Mouse (Mus musculus) embryonic stem cell, embryonic (primary cell): ENCODE results near the gene Klra10.
"Not testable (repeated sequence)": the region's sequence is repeated elsewhere in the genome, so short reads cannot be mapped to it uniquely, and the experiment has no call there.

Source experiments
- CTCF ChIA-PET, 4 experiments: fragments of 300-600 bp in 2 of 4; fragments of 350-600 bp in 2 of 4; sonication (Branson Sonifier 250); formaldehyde crosslinking; loops; one replicate each; lab custom pipeline; 2022; ENCODE audit warnings: inconsistent platforms in 2 of 4; lab: Charles Lee
- POLR2A ChIA-PET, 4 experiments: fragments of 300-600 bp in 2 of 4; fragments of 350-600 bp in 2 of 4; sonication (Branson Sonifier 250); formaldehyde crosslinking; loops; one replicate each; lab custom pipeline; 2022; ENCODE audit warnings: antibody characterized with exemption in 4 of 4, inconsistent platforms in 1 of 4; lab: Charles Lee

Klra10 gene

DNA sequence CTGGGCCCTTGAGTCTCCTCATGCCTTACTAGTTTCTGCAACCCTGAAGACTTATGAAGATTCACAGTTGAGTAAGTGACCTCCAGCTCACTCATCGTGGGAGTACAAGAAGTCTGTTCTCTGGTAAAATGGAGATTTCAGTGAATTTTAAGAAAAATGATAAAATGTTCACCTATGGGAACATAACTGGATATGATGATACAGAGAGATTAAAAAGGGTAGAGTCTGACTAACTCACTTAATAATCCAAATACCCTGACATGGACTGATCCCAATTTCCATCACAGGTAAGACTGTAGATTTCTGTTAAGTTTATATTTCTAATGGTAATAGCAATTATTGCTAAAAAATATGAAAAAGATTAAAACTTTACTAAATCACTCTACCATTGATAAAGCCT lies at the start of gene Klra10:
TSS of gene Klra10 (minus strand) at position 101 of the 400 bp plus-strand sequence.
- CTCF ChIA-PET, POLR2A ChIA-PET: not testable (repeated sequence)

DNA sequence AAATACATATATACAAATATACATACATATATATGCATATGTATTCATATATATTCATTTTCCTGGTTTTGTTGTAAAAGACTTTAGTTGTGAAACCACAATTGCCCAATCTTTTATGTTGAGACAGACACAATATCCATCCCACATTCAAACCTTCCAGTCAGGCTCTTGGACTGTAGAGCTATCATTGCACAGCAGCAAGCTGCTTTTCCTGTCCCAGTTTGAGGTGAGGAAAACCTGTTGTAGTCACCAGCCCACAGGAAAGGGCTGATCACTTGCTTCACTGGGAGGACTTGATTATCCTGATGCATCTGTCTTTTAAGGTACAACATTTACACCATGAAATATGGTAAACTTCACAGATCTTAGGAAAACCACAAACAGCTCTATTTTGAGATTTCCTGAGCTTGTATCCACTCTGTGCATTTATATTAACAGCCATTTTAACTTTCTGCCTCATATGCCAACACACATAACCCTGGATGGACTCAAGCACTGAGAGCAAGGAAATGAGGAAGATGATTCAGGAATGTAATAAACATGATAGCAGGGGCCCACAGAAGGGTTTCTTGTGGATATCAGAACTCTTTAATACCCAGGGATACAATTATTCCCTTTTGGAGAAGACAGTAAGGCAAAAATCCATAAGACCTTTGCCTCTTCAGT lies 6.4 kb upstream of the Klra10 start:
- POLR2A ChIA-PET = no interaction called here
- CTCF ChIA-PET = no interaction called here

DNA sequence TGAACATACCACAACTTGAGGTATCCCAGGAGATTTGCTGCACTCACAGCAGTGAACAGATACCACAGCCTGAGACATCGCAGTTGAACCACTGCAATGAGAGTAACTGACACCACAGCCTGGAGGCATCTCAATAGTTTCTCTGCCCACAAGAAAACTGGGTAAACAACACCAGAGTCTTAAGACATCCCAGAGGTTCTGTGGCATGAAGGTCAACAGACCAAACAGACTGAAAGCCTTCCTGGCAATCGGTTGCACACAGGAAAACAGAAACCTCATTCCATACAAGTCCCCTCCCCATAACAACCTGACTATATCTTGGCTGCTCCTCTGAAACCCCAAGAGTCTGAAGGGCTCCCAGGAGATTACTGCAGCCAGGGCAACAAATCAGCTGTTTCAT lies 26.4 kb downstream of the Klra10 start:
- ChIA-PET POLR2A (no interaction called here), CTCF (no interaction called here)

DNA sequence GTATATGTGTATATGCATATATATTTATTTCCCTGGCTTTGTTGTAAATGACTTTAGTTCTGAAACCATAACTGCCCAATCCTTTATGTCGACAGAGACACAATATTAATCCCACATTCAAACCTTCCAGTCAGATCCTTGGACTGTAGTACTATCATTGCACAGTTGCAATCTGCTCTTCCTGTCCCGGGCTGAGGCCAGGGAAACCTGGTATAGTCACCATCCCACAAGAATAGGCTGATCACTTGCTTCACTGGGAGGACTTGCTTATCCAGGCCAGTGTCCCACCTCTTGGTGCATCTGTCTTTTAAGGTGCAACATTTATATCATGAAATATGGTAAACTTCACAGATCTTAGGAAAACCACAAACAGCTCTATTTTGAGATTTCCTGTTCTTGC lies 44.2 kb downstream of the Klra10 start:
- ChIA-PET POLR2A (no interaction called here), CTCF (no interaction called here)

DNA sequence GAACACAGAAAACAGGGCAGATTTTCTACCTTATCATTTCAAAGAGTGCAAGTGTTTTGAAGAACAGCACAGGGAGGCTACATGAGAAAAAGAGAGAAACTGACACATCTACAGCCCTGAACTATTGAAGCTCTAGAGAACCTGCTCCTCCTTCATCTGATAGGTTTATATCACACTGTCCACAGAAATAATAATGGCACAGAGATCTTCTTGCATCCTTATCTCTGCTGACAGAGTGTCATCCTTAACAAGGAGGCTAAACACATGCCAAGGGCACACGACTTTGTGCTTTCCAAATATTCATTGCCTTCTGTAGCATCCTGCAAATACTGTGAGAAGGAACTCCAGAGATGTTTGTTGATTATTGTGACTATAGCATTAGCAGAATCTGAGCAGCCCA lies 45.1 kb downstream of the Klra10 start:
- CTCF ChIA-PET = interaction anchor here in 1 of 4 experiments (0.6 to 0.7 kb wide), 2 partner anchors 255 to 673 kb away, joined by 5 to 6 read pairs; no protein-coding TSS in a partner anchor

DNA sequence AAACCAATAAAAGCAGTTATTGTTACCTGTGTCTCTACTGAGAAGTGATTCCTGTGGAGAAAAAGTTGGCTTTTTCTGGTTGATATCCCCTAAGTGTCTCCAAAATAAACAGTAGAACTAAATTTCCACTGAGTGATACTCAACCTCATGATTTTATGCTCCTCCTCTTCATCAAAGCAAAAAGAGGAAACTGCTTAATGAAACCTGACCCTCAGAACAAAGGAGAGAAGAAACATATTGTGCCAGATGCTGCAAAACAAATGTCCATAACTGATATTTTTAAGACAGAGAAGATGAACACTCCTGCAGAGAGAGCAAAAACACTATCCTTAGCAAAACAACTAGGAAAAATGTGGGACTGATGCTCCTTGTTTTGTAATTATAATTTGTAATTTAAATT lies 48.5 kb downstream of the Klra10 start, which contains the start of gene Klra7:
TSS of gene Klra7 (minus strand) at position 101 of the 400 bp plus-strand sequence.
- POLR2A ChIA-PET = no interaction called here

More for the DNA sequence above, 45.1 kb downstream of the Klra10 start:
- POLR2A ChIA-PET = no interaction called here

More for the DNA sequence above, 48.5 kb downstream of the Klra10 start, which contains the start of gene Klra7:
- CTCF ChIA-PET = no interaction called here
